Mouse (Mus musculus): ENCODE results near the gene Olfr690. TPM values are rescaled to one million over a fixed set of nuclear protein-coding genes. Genes with fewer than 3 reads are reported as not detected.
A peak's percentile ranks its signal among the peaks of the same experiment; 100 is the strongest.
"Not testable (repeated sequence)": the region's sequence is repeated elsewhere in the genome, so short reads cannot be mapped to it uniquely, and the experiment has no call there.

Gene Olfr690
- not detected for total RNA-seq (2021)
- long read RNA-seq, experiment 1 = 0 reads
- long read RNA-seq, experiment 2 = 0 reads

DNA sequence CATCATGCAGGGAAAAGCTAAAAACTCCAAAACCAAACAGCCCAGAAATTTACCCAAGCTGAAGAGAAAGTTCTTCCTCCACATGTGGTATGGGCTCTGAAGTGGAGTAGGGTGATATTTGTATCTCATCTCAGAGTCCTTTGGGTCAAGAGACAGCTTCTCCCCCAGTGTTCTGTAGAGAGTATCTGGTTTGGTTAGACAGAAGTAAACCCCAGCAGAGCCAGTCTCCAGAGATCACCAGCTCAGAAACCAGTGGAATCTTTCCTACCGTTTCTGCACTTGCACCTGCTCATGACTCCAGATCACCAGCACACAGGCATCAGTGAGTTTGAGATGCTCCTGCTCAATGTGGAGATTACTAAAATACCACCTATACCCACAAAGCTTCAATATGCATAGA, at the start of gene Olfr690:
Gene Olfr690 (minus strand): TSS at position 101 of the 400 bp plus-strand sequence.
- no peak for DNase-seq
- no peak within 1 kb of the TSS for H3K27ac ChIP-seq
- TF ChIP-seq CTCF (IDR thresholded peaks at IDR 0.05) = no peak
- intact Hi-C loops (cut with DNase I) = no loop called here
- H3K4me3 ChIP-seq = no peak within 1 kb of the TSS

DNA sequence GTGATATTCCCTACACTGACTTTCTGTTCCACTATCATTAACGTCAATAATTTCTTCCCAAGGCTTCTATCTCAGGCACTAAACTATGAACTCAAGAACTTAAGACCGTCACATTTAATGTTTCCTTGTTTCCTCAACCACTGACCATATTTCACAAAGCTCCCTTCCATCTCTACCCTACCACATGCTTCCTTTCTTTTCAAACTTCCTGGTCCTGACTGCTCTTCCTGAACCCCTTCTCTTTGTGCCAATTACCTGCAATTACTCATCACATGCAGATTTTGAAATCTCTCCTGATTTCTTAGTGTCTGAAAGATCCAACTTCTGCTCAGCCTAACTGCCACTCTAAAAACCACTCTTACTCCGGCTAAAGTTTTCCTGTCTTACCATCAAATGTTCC, 46.4 kb upstream of the Olfr690 start:
- no peak for TF ChIP-seq CTCF (IDR thresholded peaks at IDR 0.05)
- Histone ChIP-seq H3K4me3 (no peak overlapping the region), H3K27ac (no peak overlapping the region)
- intact Hi-C loops (cut with DNase I) = no loop called here
- no peak for DNase-seq

DNA sequence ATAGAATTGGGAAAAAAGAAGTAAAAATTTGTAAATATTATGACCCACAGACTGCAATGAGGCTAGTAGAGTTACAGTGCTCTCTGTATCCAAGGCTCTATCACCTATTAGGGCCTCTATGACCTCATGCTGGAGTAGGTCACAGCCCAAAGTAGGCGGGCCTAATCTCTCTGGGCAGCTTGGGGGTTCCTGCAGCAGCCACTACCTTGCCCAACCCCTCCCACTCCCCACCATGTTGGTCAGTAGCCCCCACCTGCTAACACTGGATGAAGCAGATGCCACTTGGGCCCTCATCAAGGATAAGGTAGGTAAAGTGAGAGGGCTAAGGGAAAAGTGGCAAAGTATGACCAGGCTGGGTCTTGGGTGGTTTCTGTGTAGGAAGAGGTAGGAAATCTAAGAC, 41.0 kb upstream of the Olfr690 start, which contains the start of gene Gm5901:
Gene Gm5901 (plus strand): TSS at position 173 of the 400 bp plus-strand sequence.
- no peak for DNase-seq
- H3K4me3 ChIP-seq = no peak within 1 kb of the TSS
- H3K27ac ChIP-seq = no peak within 1 kb of the TSS
- no peak for TF ChIP-seq CTCF (IDR thresholded peaks at IDR 0.05)
- intact Hi-C loops (cut with DNase I) = no loop called here

DNA sequence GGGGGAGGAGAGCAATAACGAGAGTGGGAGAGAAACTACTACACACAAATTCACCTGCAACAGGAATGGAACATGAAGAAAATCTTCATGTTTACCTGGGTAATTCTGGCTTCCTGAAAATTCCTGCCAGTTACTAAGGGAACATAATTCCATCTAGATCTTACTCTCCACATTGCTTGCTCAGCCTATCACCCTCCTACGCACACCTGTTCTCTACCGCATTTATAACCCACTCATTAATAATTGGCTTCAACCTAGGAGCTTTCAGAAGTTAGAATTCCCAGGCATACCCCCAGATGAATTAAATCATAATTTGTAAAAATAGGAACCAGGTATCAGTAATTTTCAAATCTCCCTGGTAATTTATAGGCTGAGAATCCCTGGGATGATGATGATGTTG, 40.1 kb upstream of the Olfr690 start:
- TF ChIP-seq CTCF (IDR thresholded peaks at IDR 0.05) = no peak
- Histone ChIP-seq H3K27ac (no peak overlapping the region), H3K4me3 (no peak overlapping the region)
- DNase-seq = no peak
- intact Hi-C loops (cut with DNase I) = no loop called here

DNA sequence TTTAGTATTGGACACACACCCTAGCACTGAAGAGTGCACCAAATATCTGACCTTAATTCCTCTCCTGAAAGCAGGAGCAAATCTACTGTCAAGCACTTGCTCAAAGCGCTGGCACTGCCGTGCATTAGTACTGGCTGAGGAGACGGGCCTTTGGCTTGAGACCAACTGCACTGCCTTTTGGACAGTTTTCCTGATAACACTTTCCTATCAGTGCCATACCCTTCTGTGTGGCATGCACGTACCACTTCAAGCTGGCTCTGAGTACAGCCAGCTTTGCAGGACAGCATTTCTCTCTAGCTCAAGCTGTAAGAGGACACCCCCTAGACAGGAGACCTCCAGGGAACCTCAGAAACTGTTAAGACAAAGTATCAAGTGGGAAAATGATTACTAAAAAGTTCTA, 39.6 kb upstream of the Olfr690 start:
- Histone ChIP-seq H3K4me3 (no peak overlapping the region), H3K27ac (no peak overlapping the region)
- intact Hi-C loops (cut with DNase I) = no loop called here
- no peak for TF ChIP-seq CTCF (IDR thresholded peaks at IDR 0.05)
- DNase-seq = no peak

DNA sequence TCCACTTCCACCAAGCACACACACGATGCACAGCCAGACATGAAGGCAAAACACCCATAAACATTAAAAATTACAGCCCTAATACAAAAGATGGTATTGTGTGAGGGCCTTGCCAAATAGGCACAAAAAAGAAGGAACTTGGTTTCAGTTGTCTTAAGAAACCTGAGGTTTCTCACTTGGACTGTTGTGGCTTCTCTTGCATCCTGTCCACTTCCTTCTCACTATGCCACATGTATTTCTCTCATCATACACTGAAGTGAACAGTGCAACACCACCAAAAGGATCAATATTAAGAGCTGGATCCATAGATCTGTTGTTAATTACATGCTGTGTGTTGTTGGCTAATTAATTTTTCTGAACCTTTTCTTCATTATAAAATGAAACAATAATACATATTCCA, 39.0 kb upstream of the Olfr690 start:
- Histone ChIP-seq H3K27ac (no peak overlapping the region), H3K4me3 (no peak overlapping the region)
- intact Hi-C loops (cut with DNase I) = no loop called here
- no peak for DNase-seq
- TF ChIP-seq CTCF (IDR thresholded peaks at IDR 0.05) = no peak

DNA sequence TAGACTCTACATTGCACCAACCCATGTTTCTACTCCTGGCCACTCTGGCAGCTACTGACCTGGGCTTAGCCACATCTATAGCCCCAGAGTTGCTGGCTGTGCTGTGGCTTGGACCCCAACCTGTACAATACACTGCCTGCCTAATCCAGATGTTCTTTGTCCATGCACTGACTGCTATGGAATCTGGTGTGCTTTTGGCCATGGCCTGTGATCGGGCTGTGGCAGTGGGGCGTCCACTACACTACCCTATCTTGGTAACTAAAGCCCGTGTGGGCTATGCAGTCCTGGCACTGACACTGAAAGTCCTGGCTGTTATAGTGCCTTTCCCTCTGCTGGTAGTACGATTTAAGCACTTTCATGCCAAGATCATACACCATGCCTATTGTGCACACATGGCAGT, 34.6 kb upstream of the Olfr690 start:
- intact Hi-C loops (cut with DNase I) = no loop called here
- no peak for DNase-seq
- no peak for TF ChIP-seq CTCF (IDR thresholded peaks at IDR 0.05)
- no peak overlapping the region for H3K27ac ChIP-seq
- H3K4me3 ChIP-seq = no peak overlapping the region

DNA sequence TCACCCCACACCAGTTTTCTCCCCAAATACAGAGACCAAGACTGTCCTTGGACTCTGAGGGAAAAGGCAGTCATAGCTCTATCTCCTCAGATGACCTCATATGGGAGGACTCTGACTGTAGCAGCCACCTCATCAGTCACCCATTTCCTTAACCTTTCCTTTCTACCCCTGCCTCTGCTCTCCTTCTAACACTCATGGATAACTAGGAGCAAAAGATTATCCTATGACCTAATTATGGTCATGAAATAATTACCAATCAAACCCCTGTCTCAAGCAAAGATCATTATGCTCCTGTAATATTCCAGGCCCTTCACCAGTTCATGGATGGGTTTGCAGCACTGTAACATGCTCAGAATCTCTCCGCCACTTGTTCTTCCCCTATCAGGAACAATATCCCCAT, 34.0 kb upstream of the Olfr690 start, which contains the start of gene Olfr692:
Gene Olfr692 (plus strand): TSS at position 301 of the 400 bp plus-strand sequence.
- Histone ChIP-seq H3K4me3 (no peak within 1 kb of the TSS), H3K27ac (no peak within 1 kb of the TSS)
- no peak for TF ChIP-seq CTCF (IDR thresholded peaks at IDR 0.05)
- no peak for DNase-seq
- intact Hi-C loops (cut with DNase I) = no loop called here

DNA sequence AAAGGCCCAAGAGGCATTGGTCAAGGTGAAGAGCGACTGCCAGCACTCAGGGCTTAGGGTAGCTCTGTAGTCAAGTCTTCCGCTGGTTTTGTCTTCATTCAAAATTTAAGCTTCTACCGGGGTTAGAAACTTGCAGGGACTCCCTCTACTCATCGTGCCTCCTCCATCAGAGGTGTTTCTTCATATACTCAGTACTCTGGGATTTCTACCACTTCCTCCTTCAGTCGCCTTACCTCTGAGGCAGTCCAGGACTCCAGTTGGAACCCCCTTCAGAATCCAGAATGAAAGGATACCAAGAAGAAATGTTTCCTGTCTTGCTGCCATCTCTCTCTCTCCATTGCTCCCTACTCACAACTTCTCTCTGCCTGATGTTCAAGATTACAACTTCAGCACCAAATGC, 33.4 kb upstream of the Olfr690 start:
- H3K4me3 ChIP-seq = no peak overlapping the region
- intact Hi-C loops (cut with DNase I) = no loop called here
- DNase-seq = no peak
- no peak overlapping the region for H3K27ac ChIP-seq
- TF ChIP-seq CTCF (IDR thresholded peaks at IDR 0.05) = no peak

DNA sequence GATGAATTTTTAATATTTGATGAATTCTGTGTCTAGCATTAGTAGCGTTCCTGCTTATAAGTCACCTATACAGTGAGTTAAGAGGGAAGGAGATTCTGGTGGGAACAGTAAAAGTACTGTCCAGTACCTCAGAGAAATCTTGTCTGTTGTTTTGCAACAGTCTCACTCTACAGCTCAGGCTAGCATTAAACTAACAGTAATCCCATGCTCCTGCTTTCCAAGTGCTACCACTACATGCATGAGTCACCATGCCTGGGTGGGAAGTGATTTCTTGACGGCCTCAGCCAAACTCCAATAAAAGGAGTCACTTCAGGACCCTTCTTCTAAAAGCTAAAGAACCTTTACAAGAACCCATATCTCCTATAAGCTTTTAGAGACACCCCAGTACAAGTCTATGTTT, 27.8 kb upstream of the Olfr690 start:
- no peak overlapping the region for H3K4me3 ChIP-seq
- H3K27ac ChIP-seq = no peak overlapping the region
- no peak for TF ChIP-seq CTCF (IDR thresholded peaks at IDR 0.05)
- intact Hi-C loops (cut with DNase I) = no loop called here
- no peak for DNase-seq

DNA sequence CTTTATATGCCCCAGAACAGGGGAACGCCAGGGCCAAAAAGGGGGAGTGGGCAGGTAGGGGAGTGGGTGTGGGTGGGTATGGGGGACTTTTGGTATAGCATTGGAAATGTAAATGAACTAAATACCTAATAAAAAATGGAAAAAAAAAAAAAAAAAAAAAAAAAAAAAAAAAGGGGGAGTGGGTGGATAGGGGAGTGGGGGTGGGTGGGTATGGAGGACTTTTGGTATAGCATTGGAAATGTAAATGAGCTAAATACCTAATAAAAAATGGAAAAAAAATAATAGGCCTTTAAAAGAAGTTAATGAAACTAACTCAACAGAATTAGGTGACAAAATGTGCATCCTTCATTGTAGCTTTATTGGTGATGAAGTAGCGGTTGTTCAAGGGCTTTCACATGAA, 22.6 kb upstream of the Olfr690 start:
- H3K4me3 ChIP-seq; H3K27ac ChIP-seq; DNase-seq; intact Hi-C loops (cut with DNase I): not testable (repeated sequence)

DNA sequence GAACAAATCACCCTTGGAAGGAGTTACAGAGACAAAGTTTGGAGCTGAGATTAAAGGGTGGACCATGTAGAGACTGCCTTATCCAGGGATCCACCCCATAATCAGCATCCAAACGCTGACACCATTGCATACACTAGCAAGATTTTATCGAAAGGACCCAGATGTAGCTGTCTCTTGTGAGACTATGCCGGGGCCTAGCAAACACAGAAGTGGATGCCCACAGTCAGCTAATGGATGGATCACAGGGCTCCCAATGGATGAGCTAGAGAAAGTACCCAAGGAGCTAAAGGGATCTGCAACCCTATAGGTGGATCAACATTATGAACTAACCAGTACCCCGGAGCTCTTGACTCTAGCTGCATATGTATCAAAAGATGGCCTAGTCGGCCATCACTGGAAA, 22.2 kb upstream of the Olfr690 start:
- intact Hi-C loops (cut with DNase I); H3K4me3 ChIP-seq; H3K27ac ChIP-seq; DNase-seq: not testable (repeated sequence)

DNA sequence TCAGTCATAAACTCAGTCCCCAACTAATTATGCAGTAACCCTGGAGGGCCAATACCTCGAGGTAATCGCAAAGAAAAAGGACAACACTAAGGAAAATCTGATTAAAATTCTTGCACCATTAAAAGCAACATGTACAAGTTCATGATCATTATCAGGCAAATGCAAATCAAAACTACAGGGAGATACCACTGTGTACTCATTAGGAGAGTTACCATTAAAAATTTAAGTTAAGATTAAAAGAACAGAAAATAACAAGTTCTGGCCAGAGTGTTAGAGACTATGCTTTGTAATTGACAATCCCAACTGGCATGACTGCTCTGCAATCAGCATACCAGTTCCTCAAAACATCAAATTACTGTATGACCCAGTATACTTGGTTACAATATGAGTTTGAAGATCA, 8.8 kb upstream of the Olfr690 start:
- Histone ChIP-seq H3K27ac (no peak overlapping the region), H3K4me3 (no peak overlapping the region)
- DNase-seq = no peak
- TF ChIP-seq CTCF (IDR thresholded peaks at IDR 0.05) = no peak
- intact Hi-C loops (cut with DNase I) = no loop called here

DNA sequence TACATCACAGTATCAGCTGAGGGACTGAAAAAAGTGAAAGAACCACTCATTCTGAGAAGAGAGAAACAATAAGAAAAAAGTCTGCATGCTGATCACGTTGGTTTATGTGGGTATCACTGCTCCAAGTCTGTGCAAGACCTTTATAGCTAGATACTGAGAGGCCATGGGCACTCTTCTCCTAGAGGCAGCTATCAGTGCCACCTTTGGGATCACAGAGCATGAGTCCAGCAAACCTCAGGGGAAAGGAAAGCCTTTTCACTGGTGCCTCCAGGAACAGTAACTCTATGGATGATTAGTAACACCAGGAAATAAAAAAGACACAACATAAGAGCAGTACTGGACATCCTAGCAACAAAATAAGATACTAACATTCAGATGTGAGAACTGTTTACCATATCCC, 8.3 kb upstream of the Olfr690 start, which contains the start of gene Olfr691:
Gene Olfr691 (minus strand): TSS at position 101 of the 400 bp plus-strand sequence.
- TF ChIP-seq CTCF (IDR thresholded peaks at IDR 0.05) = no peak
- intact Hi-C loops (cut with DNase I) = no loop called here
- Histone ChIP-seq H3K4me3 (no peak within 1 kb of the TSS), H3K27ac (no peak within 1 kb of the TSS)
- DNase-seq = no peak

DNA sequence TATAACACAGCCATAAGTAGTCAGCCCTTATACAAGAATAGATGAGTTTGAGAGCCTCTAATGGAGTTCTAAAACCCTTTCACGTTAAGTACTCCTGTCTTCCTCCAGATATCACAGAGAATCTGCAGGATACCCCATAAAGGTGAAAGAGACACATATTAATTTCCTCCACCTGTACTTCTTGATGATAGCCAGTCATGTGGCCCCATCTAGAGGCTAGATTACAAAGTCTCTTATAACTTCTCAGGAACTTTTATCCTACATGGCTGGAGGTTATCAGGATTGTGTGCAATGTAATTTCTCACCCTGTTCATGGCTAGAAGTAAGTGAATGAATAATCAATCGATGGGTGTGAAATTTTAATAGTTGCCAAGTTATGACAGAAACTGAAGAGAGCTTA, 8.6 kb downstream of the Olfr690 start:
- H3K4me3 ChIP-seq = no peak overlapping the region
- TF ChIP-seq CTCF (IDR thresholded peaks at IDR 0.05) = peak; percentile 30
- no peak for DNase-seq
- no peak overlapping the region for H3K27ac ChIP-seq
- intact Hi-C loops (cut with DNase I) = no loop called here
